Mouse (Mus musculus): ENCODE measurements around the gene Trim14. TPM values are rescaled to one million over a fixed set of nuclear protein-coding genes. Genes with fewer than 3 reads are reported as not detected.
"Not testable (repeated sequence)": the region's sequence is repeated elsewhere in the genome, so short reads cannot be mapped to it uniquely, and the experiment has no call there.

The Trim14 gene
- under 1 TPM; 0.50 to 0.76 TPM for total RNA-seq (2021)
- long read RNA-seq, experiment 1 = 0 reads
- long read RNA-seq, experiment 2 = 0 reads

GRCm38 (mm10) chr4:46535840-46536361, at the start of gene Trim14:
TSS of gene Trim14 (minus strand) at chr4:46536141.
- DNase-seq (ENCODE audit: low spot score) = no peak

GRCm38 (mm10) chr4:46585041-46585810, 49.3 kb upstream of the Trim14 start:
- DNase-seq (ENCODE audit: low spot score) = no peak

DNA sequence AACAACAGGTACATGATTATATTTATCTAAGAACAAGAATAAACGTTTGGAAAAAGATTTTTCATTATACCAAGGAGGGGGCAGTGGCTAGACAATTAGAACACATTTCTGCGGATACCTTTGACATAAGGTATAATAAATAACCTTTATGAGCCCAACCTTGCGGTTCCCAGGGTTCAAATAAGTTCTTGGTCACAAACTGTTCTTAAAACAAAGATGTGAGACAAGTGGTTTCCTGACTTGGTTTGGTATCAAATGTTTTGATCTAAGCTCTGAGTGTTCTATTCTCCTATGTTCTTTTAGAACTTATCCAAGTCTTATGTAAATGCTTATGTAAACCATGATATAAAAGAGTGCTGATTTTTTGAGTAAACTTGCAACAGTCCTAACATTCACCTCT, 48.6 kb upstream of the Trim14 start:
- not testable (repeated sequence) for DNase-seq (ENCODE audit: low spot score)

GRCm38 (mm10) chr4:46584084-46584483, 48.1 kb upstream of the Trim14 start:
- DNase-seq (ENCODE audit: low spot score) = not testable (repeated sequence)

DNA sequence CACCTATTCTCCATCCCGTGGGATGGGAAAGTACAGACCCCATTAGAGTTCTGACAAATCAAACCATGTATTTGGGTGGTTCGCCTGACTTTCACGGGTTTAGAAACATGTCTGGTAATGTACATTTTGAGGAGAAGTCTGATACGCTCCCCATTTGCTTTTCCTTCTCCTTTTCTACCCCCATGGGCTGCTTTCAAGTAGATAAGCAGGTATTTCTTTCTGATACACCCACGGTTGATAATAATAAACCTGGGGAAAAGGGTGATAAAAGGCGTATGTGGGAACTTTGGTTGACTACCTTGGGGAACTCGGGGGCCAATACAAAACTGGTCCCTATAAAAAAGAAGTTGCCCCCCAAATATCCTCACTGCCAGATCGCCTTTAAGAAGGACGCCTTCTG, 46.1 kb upstream of the Trim14 start:
- DNase-seq (ENCODE audit: low spot score) = not testable (repeated sequence)

DNA sequence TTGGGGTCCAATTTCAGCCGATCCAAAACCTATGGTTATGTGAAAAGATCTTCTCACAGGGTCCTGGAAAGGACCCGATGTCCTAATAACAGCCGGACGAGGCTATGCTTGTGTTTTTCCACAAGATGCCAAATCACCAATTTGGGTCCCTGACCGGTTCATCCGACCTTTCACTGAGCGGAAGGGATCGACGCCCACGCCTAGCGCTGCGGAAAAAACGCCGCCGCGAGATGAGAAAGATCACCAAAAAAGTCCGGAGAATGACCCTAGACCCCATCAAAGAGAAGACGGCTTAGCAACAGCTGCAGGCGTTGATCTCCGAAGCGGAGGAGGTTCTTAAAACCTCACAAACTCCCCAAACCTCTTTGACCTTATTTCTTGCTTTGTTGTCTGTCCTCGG, 45.6 kb upstream of the Trim14 start:
- DNase-seq (ENCODE audit: low spot score) = not testable (repeated sequence)

DNA sequence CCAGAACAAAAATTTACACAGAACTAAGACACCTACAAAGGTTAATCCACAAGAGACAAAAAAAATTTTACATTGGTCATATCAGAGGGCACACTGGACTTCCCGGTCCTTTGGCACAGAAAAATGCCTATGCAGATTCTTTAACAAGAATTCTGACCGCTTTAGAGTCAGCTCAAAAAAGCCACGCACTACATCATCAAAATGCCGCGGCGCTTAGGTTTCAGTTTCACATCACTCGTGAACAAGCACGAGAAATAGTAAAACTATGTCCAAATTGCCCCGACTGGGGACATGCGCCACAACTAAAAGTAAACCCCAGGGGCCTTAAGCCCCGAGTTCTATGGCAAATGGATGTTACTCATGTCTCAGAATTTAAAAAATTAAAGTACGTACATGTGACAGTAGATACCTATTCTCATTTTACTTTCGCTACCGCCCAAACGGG, 44.9 kb upstream of the Trim14 start:
- DNase-seq (ENCODE audit: low spot score) = not testable (repeated sequence)

DNA sequence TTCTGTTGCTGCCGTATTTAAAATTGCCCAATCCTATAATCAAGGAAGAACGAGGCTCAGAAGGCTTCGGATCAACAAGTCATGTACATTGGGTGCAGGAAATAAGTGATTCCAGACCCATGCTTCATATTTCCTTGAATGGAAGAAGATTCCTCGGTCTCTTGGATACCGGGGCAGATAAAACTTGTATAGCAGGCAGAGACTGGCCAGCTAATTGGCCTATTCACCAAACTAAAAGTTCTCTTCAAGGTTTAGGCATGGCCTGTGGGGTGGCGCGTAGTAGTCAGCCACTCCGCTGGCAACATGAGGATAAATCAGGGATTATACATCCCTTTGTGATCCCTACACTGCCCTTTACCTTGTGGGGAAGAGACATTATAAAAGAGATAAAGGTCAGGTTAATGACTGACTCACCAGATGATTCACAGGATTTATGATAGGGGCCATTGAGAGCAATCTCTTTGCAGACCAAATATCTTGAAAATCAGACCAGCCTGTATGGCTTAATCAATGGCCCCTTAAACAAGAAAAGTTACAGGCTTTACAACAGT, 42.9 kb upstream of the Trim14 start:
- DNase-seq (ENCODE audit: low spot score) = not testable (repeated sequence)

- DNase-seq (ENCODE audit: low spot score) = no peak
These were observed 42.3 kb upstream of the Trim14 start for GRCm38 (mm10) chr4:46578228-46578627.

GRCm38 (mm10) chr4:46575509-46576284, 39.8 kb upstream of the Trim14 start:
- not testable (repeated sequence) for DNase-seq (ENCODE audit: low spot score)

DNA sequence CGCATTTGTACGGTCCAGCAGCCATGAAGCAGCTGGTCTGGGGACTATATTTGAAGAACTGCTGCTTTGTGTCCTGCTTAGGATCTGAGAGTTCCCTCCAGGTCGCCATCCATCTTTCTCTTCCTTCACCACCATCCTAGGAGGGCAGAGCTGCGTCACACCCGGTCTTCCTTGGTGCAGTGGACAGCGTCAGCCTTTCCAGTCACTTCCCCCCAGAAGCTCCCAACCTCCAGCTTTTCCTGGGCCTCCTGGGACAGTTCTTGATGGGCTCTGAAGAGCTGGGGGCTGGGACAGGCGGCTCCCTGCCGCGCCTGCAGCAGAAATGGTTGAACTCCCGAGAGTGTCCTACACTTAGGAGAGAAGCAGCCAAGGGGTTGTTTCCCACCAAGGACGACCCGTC, 38.9 kb upstream of the Trim14 start:
- DNase-seq (ENCODE audit: low spot score) = no peak

GRCm38 (mm10) chr4:46574024-46574753, 38.2 kb upstream of the Trim14 start:
- no peak for DNase-seq (ENCODE audit: low spot score)

GRCm38 (mm10) chr4:46572616-46573015, 36.7 kb upstream of the Trim14 start:
- no peak for DNase-seq (ENCODE audit: low spot score)

DNA sequence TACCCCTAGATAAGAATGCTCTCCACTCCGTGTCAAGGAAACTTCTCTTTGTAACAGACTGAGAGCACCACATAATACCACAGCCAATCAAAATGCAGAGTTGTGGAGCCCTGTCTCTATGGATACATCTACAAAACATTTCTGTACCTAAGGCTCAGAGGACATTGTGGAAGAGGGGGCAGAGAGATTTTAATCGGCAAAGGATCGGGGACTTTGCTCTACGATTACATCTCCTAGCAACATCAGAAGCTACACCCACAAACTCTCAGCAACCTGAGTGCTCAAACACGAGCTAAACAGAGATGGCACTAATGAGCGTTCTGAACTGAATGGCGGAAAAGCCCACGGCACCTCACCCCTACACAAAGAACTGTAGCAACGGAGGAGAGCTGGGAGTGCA, 35.8 kb upstream of the Trim14 start:
- no peak for DNase-seq (ENCODE audit: low spot score)

GRCm38 (mm10) chr4:46569671-46570070, 33.7 kb upstream of the Trim14 start:
- DNase-seq (ENCODE audit: low spot score) = no peak

GRCm38 (mm10) chr4:46568169-46568568, 32.2 kb upstream of the Trim14 start:
- no peak for DNase-seq (ENCODE audit: low spot score)

- no peak for DNase-seq (ENCODE audit: low spot score)
These were observed 31.2 kb upstream of the Trim14 start for GRCm38 (mm10) chr4:46566931-46567671.

GRCm38 (mm10) chr4:46565393-46565955, 29.5 kb upstream of the Trim14 start:
- no peak for DNase-seq (ENCODE audit: low spot score)

DNA sequence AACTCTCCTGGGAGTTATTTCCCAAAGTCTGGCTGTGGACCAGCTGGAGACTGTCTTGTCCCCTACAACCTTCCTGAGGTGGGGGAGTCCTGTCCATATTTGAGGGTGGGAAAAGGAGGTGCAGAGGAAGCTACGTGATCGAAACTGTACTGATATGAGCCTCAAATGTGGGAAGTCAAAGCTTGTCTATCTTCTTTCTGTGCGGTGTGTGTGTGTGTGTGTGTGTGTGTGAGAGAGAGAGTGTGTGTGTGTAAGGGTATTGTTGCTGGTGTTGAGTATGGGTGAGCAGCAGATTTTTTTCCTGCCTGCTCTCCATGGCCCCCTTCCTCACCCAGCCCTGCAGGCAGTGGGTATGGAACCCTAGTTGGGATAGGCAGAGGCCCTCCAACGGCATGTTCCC, 28.3 kb upstream of the Trim14 start:
- DNase-seq (ENCODE audit: low spot score) = no peak

- peak; percentile 19 for DNase-seq (ENCODE audit: low spot score)
These were observed 27.9 kb upstream of the Trim14 start for GRCm38 (mm10) chr4:46563847-46564246.
